Mouse (Mus musculus): Measurements from ENCODE around the gene Lrch2. TPM values are rescaled to one million over a fixed set of nuclear protein-coding genes. Genes with fewer than 3 reads are reported as not detected.
A peak's percentile ranks its signal among the peaks of the same experiment; 100 is the strongest.
"Not testable (repeated sequence)": the region's sequence is repeated elsewhere in the genome, so short reads cannot be mapped to it uniquely, and the experiment has no call there.

Lrch2 gene
- 2.1 and 2.3 TPM in 2 replicates for polyA plus RNA-seq (2014; fragmentation: Nextera tagmentation; extraction: Ambion mirVana)

- H3K27me3 ChIP-seq (replicated peaks; ENCODE audit: control insufficient read depth, insufficient read depth, low read length): no peaks in the 10 kb centered on the region
- peak within 1 kb of the TSS; percentile 30; the same call in 1 of the 2 replicates for H3K9ac ChIP-seq (ENCODE audit: low read depth, low read length)
- H3K4me3 ChIP-seq (ENCODE audit: low read depth, low read length): peak within 1 kb of the TSS; percentile 47
- H3K4me2 ChIP-seq: peak within 1 kb of the TSS; percentile 58
- H3K36me3 ChIP-seq (ENCODE audit: control insufficient read depth, insufficient read depth, low read length): no peaks in the 10 kb centered on the region
- DNase-seq (ENCODE audit: low spot score) (peak; percentile 33), ATAC-seq (replicated peaks; ENCODE audit: low FRiP score) (peak; percentile 47)
- H3K4me1 ChIP-seq (replicated peaks; ENCODE audit: control insufficient read depth, insufficient read depth, low read length): no peaks in the 10 kb centered on the region
- WGBS: 9% methylated on average over 26 of the region's 50 CpGs
- no peaks in the 10 kb centered on the region for H3K9me3 ChIP-seq (ENCODE audit: control insufficient read depth, low read length)
- H3K27ac ChIP-seq (ENCODE audit: low read depth, low read length): no peak within 1 kb of the TSS
These were observed at the start of gene Lrch2 for GRCm38 (mm10) chrX:147553421-147554201. Lrch2 (minus strand) TSS chrX:147554081.

- WGBS: 59% methylated on average over 11 of the region's 11 CpGs
- Histone ChIP-seq H3K9me3 (ENCODE audit: control insufficient read depth, low read length) (no peaks in the 10 kb centered on the region), H3K4me1 (replicated peaks; ENCODE audit: control insufficient read depth, insufficient read depth, low read length) (no peaks in the 10 kb centered on the region), H3K36me3 (ENCODE audit: control insufficient read depth, insufficient read depth, low read length) (no peaks in the 10 kb centered on the region), H3K9ac (ENCODE audit: low read depth, low read length) (no peak overlapping the region), H3K27ac (ENCODE audit: low read depth, low read length) (no peak overlapping the region), H3K4me2 (no peak overlapping the region), H3K4me3 (ENCODE audit: low read depth, low read length) (no peak overlapping the region), H3K27me3 (replicated peaks; ENCODE audit: control insufficient read depth, insufficient read depth, low read length) (no peaks in the 10 kb centered on the region)
- DNase-seq (ENCODE audit: low spot score) (no peak), ATAC-seq (replicated peaks; ENCODE audit: low FRiP score) (no peak)
These were observed 12.7 kb downstream of the Lrch2 start for GRCm38 (mm10) chrX:147540934-147541870.

- Histone ChIP-seq H3K9ac (ENCODE audit: low read depth, low read length) (no peak overlapping the region), H3K27me3 (replicated peaks; ENCODE audit: control insufficient read depth, insufficient read depth, low read length) (no peaks in the 10 kb centered on the region), H3K4me3 (ENCODE audit: low read depth, low read length) (no peak overlapping the region), H3K4me2 (no peak overlapping the region), H3K9me3 (ENCODE audit: control insufficient read depth, low read length) (no peaks in the 10 kb centered on the region), H3K4me1 (replicated peaks; ENCODE audit: control insufficient read depth, insufficient read depth, low read length) (no peaks in the 10 kb centered on the region), H3K27ac (ENCODE audit: low read depth, low read length) (no peak overlapping the region), H3K36me3 (ENCODE audit: control insufficient read depth, insufficient read depth, low read length) (no peaks in the 10 kb centered on the region)
- ATAC-seq (replicated peaks; ENCODE audit: low FRiP score) (no peak), DNase-seq (ENCODE audit: low spot score) (no peak)
These were observed 15.5 kb downstream of the Lrch2 start for GRCm38 (mm10) chrX:147538377-147538776.

GRCm38 (mm10) chrX:147537117-147537516, 16.8 kb downstream of the Lrch2 start:
- H3K9me3 ChIP-seq (ENCODE audit: control insufficient read depth, low read length); ATAC-seq (replicated peaks; ENCODE audit: low FRiP score); H3K27me3 ChIP-seq (replicated peaks; ENCODE audit: control insufficient read depth, insufficient read depth, low read length); H3K27ac ChIP-seq (ENCODE audit: low read depth, low read length); H3K4me1 ChIP-seq (replicated peaks; ENCODE audit: control insufficient read depth, insufficient read depth, low read length); H3K4me3 ChIP-seq (ENCODE audit: low read depth, low read length); DNase-seq (ENCODE audit: low spot score); H3K9ac ChIP-seq (ENCODE audit: low read depth, low read length); H3K4me2 ChIP-seq; H3K36me3 ChIP-seq (ENCODE audit: control insufficient read depth, insufficient read depth, low read length): not testable (repeated sequence)
- 75% methylated on average over 3 of the region's 3 CpGs for WGBS

GRCm38 (mm10) chrX:147535616-147536015, 18.3 kb downstream of the Lrch2 start:
- WGBS: 77% methylated on average over 2 of the region's 2 CpGs
- Histone ChIP-seq H3K36me3 (ENCODE audit: control insufficient read depth, insufficient read depth, low read length) (no peaks in the 10 kb centered on the region), H3K4me1 (replicated peaks; ENCODE audit: control insufficient read depth, insufficient read depth, low read length) (no peaks in the 10 kb centered on the region), H3K27ac (ENCODE audit: low read depth, low read length) (no peak overlapping the region), H3K9ac (ENCODE audit: low read depth, low read length) (no peak overlapping the region), H3K27me3 (replicated peaks; ENCODE audit: control insufficient read depth, insufficient read depth, low read length) (no peaks in the 10 kb centered on the region), H3K4me2 (no peak overlapping the region), H3K9me3 (ENCODE audit: control insufficient read depth, low read length) (no peaks in the 10 kb centered on the region), H3K4me3 (ENCODE audit: low read depth, low read length) (no peak overlapping the region)
- ATAC-seq (replicated peaks; ENCODE audit: low FRiP score): no peak
- no peak for DNase-seq (ENCODE audit: low spot score)

- Histone ChIP-seq H3K4me2 (no peak overlapping the region), H3K4me3 (ENCODE audit: low read depth, low read length) (no peak overlapping the region), H3K9ac (ENCODE audit: low read depth, low read length) (no peak overlapping the region), H3K27me3 (replicated peaks; ENCODE audit: control insufficient read depth, insufficient read depth, low read length) (no peaks in the 10 kb centered on the region), H3K4me1 (replicated peaks; ENCODE audit: control insufficient read depth, insufficient read depth, low read length) (no peaks in the 10 kb centered on the region), H3K9me3 (ENCODE audit: control insufficient read depth, low read length) (no peaks in the 10 kb centered on the region), H3K36me3 (ENCODE audit: control insufficient read depth, insufficient read depth, low read length) (no peaks in the 10 kb centered on the region), H3K27ac (ENCODE audit: low read depth, low read length) (no peak overlapping the region)
- DNase-seq (ENCODE audit: low spot score) (no peak), ATAC-seq (replicated peaks; ENCODE audit: low FRiP score) (no peak)
- 67% methylated on average over 4 of the region's 4 CpGs for WGBS
These were observed 22.2 kb downstream of the Lrch2 start for GRCm38 (mm10) chrX:147531675-147532074.

GRCm38 (mm10) chrX:147527646-147528172, 26.2 kb downstream of the Lrch2 start:
- DNase-seq (ENCODE audit: low spot score): no peak
- Histone ChIP-seq H3K4me2 (no peak overlapping the region), H3K4me3 (ENCODE audit: low read depth, low read length) (no peak overlapping the region), H3K36me3 (ENCODE audit: control insufficient read depth, insufficient read depth, low read length) (no peaks in the 10 kb centered on the region), H3K27me3 (replicated peaks; ENCODE audit: control insufficient read depth, insufficient read depth, low read length) (no peaks in the 10 kb centered on the region), H3K9me3 (ENCODE audit: control insufficient read depth, low read length) (no peaks in the 10 kb centered on the region), H3K27ac (ENCODE audit: low read depth, low read length) (no peak overlapping the region), H3K9ac (ENCODE audit: low read depth, low read length) (no peak overlapping the region), H3K4me1 (replicated peaks; ENCODE audit: control insufficient read depth, insufficient read depth, low read length) (no peaks in the 10 kb centered on the region)
- ATAC-seq (replicated peaks; ENCODE audit: low FRiP score): no peak
- WGBS: 70% methylated on average over 7 of the region's 7 CpGs

- WGBS: 83% methylated on average over 2 of the region's 2 CpGs
- no peak for DNase-seq (ENCODE audit: low spot score)
- no peak overlapping the region for H3K27ac ChIP-seq (ENCODE audit: low read depth, low read length)
- no peaks in the 10 kb centered on the region for H3K36me3 ChIP-seq (ENCODE audit: control insufficient read depth, insufficient read depth, low read length)
- ATAC-seq (replicated peaks; ENCODE audit: low FRiP score): no peak
- no peaks in the 10 kb centered on the region for H3K9me3 ChIP-seq (ENCODE audit: control insufficient read depth, low read length)
- H3K9ac ChIP-seq (ENCODE audit: low read depth, low read length): no peak overlapping the region
- H3K27me3 ChIP-seq (replicated peaks; ENCODE audit: control insufficient read depth, insufficient read depth, low read length): no peaks in the 10 kb centered on the region
- no peaks in the 10 kb centered on the region for H3K4me1 ChIP-seq (replicated peaks; ENCODE audit: control insufficient read depth, insufficient read depth, low read length)
- no peak overlapping the region for H3K4me3 ChIP-seq (ENCODE audit: low read depth, low read length)
- H3K4me2 ChIP-seq: no peak overlapping the region
These were observed 64.3 kb downstream of the Lrch2 start for GRCm38 (mm10) chrX:147489551-147489950.
